Mouse (Mus musculus): Measurements from ENCODE around the gene Gemin5. TPM values are rescaled to one million over a fixed set of nuclear protein-coding genes. Genes with fewer than 3 reads are reported as not detected.

The Gemin5 gene
- polyA plus RNA-seq, 1 experiment from 2014 or later: 27.7 TPM

DNA sequence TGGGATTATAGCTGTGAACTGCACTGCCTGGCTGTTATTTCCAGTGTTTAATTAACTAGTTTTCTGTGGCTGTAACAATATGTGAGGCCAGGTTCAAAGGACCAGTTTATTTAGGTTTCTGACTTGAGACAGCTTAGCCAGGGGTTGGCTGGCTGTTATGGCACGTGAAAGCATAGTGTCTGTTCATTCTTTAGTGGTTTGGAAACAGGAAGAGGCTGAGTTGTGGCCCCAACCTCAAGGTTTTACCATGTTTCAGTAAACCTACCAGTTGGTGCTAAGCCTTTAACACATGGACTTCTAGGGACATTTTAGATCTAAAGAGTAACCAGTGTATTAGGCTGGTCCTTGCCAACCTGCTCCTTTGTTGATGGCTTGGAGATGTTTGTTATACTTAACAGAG is 51.8 kb downstream of the Gemin5 start:
- ATAC-seq (replicated peaks; ENCODE audit: low FRiP score) (no peak), DNase-seq (ENCODE audit: low spot score) (no peak)
- no peaks in the 10 kb centered on the region for H3K27me3 ChIP-seq (ENCODE audit: control insufficient read depth, insufficient read depth, low read length)
- H3K4me1 ChIP-seq (replicated peaks; ENCODE audit: control insufficient read depth, insufficient read depth, low read length): no peaks in the 10 kb centered on the region
- WGBS: 82% methylated on average over 1 of the region's 1 CpGs
- H3K4me2 ChIP-seq (ENCODE audit: low read depth, low read length, severe bottlenecking): no peak overlapping the region
- H3K9ac ChIP-seq (ENCODE audit: low read length): no peak overlapping the region
- no peaks in the 10 kb centered on the region for H3K9me3 ChIP-seq (ENCODE audit: control insufficient read depth, low read length)
- H3K36me3 ChIP-seq (ENCODE audit: control insufficient read depth, insufficient read depth, low read length): peaks cover 24% of the 10 kb centered on the region
- no peak overlapping the region for H3K4me3 ChIP-seq (ENCODE audit: low read depth, low read length)
- no peak overlapping the region for H3K27ac ChIP-seq (ENCODE audit: low read depth, low read length)

- DNase-seq (ENCODE audit: low spot score): no peak
- Histone ChIP-seq H3K4me2 (ENCODE audit: low read depth, low read length, severe bottlenecking) (no peak overlapping the region), H3K9me3 (ENCODE audit: control insufficient read depth, low read length) (no peaks in the 10 kb centered on the region), H3K27me3 (ENCODE audit: control insufficient read depth, insufficient read depth, low read length) (no peaks in the 10 kb centered on the region), H3K4me1 (replicated peaks; ENCODE audit: control insufficient read depth, insufficient read depth, low read length) (no peaks in the 10 kb centered on the region; the same call in 1 of the 2 replicates), H3K36me3 (ENCODE audit: control insufficient read depth, insufficient read depth, low read length) (peaks cover 15% of the 10 kb centered on the region; the same call in 1 of the 2 replicates), H3K4me3 (ENCODE audit: low read depth, low read length) (no peak overlapping the region), H3K9ac (ENCODE audit: low read length) (no peak overlapping the region), H3K27ac (ENCODE audit: low read depth, low read length) (no peak overlapping the region)
- no peak for ATAC-seq (replicated peaks; ENCODE audit: low FRiP score)
- 91% methylated on average over 4 of the region's 4 CpGs for WGBS
Observed at GRCm38 (mm10) chr11:58107664-58108337, 60.5 kb downstream of the Gemin5 start.

- H3K27me3 ChIP-seq (ENCODE audit: control insufficient read depth, insufficient read depth, low read length): no peaks in the 10 kb centered on the region
- peaks cover 15% of the 10 kb centered on the region; the same call in 1 of the 2 replicates for H3K36me3 ChIP-seq (ENCODE audit: control insufficient read depth, insufficient read depth, low read length)
- no peak overlapping the region for H3K9ac ChIP-seq (ENCODE audit: low read length)
- H3K27ac ChIP-seq (ENCODE audit: low read depth, low read length): no peak overlapping the region
- no peak overlapping the region for H3K4me3 ChIP-seq (ENCODE audit: low read depth, low read length)
- H3K4me2 ChIP-seq (ENCODE audit: low read depth, low read length, severe bottlenecking): no peak overlapping the region
- no peak for DNase-seq (ENCODE audit: low spot score)
- no peaks in the 10 kb centered on the region; the same call in 1 of the 2 replicates for H3K4me1 ChIP-seq (replicated peaks; ENCODE audit: control insufficient read depth, insufficient read depth, low read length)
- no peak for ATAC-seq (replicated peaks; ENCODE audit: low FRiP score)
- 65% methylated on average over 3 of the region's 3 CpGs for WGBS
- no peaks in the 10 kb centered on the region for H3K9me3 ChIP-seq (ENCODE audit: control insufficient read depth, low read length)
Observed at GRCm38 (mm10) chr11:58107009-58107408, 61.3 kb downstream of the Gemin5 start.

DNA sequence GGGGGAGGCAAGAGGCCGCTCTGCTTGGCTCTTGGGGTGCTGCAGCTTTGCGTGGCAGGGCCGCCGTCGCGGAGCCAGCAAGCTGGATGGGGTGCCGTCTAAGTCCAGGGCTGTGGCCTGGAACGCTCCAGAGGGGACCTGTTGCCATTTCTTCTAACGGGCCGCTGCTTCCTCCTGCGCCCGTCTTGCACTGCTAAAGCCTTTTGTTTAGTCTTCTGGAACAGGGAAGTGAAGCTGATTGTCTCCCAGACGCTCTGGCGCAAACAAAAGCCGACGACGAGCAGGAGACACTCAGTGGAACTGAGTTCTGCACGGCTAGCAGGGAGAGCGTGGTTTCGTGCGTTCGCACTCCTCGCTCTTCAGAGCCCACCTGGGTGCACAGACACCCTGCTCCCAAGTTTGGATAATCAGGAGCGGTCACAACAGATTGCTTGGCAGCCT is 64.0 kb downstream of the Gemin5 start:
- no peaks in the 10 kb centered on the region for H3K9me3 ChIP-seq (ENCODE audit: control insufficient read depth, low read length)
- H3K4me3 ChIP-seq (ENCODE audit: low read depth, low read length): peak overlapping the region; percentile 92
- no peaks in the 10 kb centered on the region for H3K27me3 ChIP-seq (ENCODE audit: control insufficient read depth, insufficient read depth, low read length)
- no peak for DNase-seq (ENCODE audit: low spot score)
- H3K27ac ChIP-seq (ENCODE audit: low read depth, low read length): peak overlapping the region; percentile 72
- H3K4me2 ChIP-seq (ENCODE audit: low read depth, low read length, severe bottlenecking): peak overlapping the region; percentile 70
- H3K36me3 ChIP-seq (ENCODE audit: control insufficient read depth, insufficient read depth, low read length): no peaks in the 10 kb centered on the region
- no peaks in the 10 kb centered on the region; the same call in 1 of the 2 replicates for H3K4me1 ChIP-seq (replicated peaks; ENCODE audit: control insufficient read depth, insufficient read depth, low read length)
- WGBS: under 1% methylated on average over 24 of the region's 24 CpGs
- H3K9ac ChIP-seq (ENCODE audit: low read length): peak overlapping the region; percentile 90
- ATAC-seq (replicated peaks; ENCODE audit: low FRiP score): peak; percentile 16; the same call in 1 of the 2 replicates

DNA sequence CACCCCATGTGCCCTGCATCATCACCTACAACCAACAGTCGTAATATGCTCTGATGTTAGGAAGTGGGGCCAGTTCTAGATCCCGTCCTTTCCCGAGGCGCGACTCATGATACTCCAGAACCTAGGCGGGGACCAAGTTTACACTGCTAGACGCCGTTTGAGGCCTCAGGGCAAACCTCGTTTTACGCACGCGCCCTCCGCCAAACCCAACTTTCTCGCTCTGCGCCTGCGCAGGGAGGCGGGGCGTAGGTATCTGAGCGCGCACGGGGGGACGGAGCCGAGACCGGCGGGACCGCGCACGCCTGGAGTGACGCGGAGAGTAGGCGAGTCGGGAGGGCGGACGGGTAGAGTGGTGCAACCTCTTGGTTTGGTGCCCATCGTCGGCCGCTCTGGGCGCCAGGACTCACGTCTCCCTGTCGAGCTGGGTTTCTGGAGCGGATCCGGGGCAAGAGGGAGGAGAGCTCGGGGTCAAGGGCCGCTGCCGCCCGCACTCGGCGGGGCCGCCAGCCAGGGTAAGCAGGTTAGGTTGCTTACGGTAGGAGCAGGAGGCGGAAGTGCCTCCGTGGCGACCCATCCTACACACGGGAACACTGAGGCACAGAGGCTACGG is 64.5 kb downstream of the Gemin5 start, which contains the start of gene Cnot8:
Gene Cnot8 (plus strand): TSS at position 457 of the 610 bp plus-strand sequence.
- H3K27me3 ChIP-seq (ENCODE audit: control insufficient read depth, insufficient read depth, low read length): no peaks in the 10 kb centered on the region
- no peaks in the 10 kb centered on the region; the same call in 1 of the 2 replicates for H3K4me1 ChIP-seq (replicated peaks; ENCODE audit: control insufficient read depth, insufficient read depth, low read length)
- DNase-seq (ENCODE audit: low spot score) (peak; percentile 99), ATAC-seq (replicated peaks; ENCODE audit: low FRiP score) (peak; percentile 96)
- H3K9ac ChIP-seq (ENCODE audit: low read length): peak within 1 kb of the TSS; percentile 90
- H3K4me2 ChIP-seq (ENCODE audit: low read depth, low read length, severe bottlenecking): peak within 1 kb of the TSS; percentile 70
- H3K27ac ChIP-seq (ENCODE audit: low read depth, low read length): peak within 1 kb of the TSS; percentile 72
- H3K4me3 ChIP-seq (ENCODE audit: low read depth, low read length): peak within 1 kb of the TSS; percentile 92
- H3K9me3 ChIP-seq (ENCODE audit: control insufficient read depth, low read length): no peaks in the 10 kb centered on the region
- under 1% methylated on average over 55 of the region's 55 CpGs for WGBS
- no peaks in the 10 kb centered on the region for H3K36me3 ChIP-seq (ENCODE audit: control insufficient read depth, insufficient read depth, low read length)

DNA sequence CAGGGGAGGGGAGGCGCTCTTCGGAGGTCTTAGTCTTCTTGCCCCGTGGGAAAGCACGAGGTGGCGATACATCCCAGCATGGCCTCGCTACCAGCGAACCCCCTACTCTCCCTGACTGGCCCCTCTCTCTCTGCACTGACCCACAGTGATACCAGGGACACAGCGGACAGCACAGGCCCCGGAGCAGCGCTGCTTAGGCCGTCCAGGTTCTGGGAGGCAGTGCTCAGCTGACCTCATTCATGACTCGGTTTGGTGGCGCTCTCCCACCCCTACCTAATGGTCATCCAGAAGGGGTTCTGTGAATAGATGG is 65.0 kb downstream of the Gemin5 start:
- no peak overlapping the region for H3K27ac ChIP-seq (ENCODE audit: low read depth, low read length)
- H3K4me3 ChIP-seq (ENCODE audit: low read depth, low read length): peak overlapping the region; percentile 92; the same call in 1 of the 2 replicates
- H3K36me3 ChIP-seq (ENCODE audit: control insufficient read depth, insufficient read depth, low read length): no peaks in the 10 kb centered on the region
- 52% methylated on average over 13 of the region's 13 CpGs for WGBS
- ATAC-seq (replicated peaks; ENCODE audit: low FRiP score) (no peak; the same call in 1 of the 2 replicates), DNase-seq (ENCODE audit: low spot score) (peak; percentile 69)
- peak overlapping the region; percentile 40 for H3K4me2 ChIP-seq (ENCODE audit: low read depth, low read length, severe bottlenecking)
- H3K9ac ChIP-seq (ENCODE audit: low read length): peak overlapping the region; percentile 48
- no peaks in the 10 kb centered on the region for H3K9me3 ChIP-seq (ENCODE audit: control insufficient read depth, low read length)
- no peaks in the 10 kb centered on the region for H3K27me3 ChIP-seq (ENCODE audit: control insufficient read depth, insufficient read depth, low read length)
- no peaks in the 10 kb centered on the region; the same call in 1 of the 2 replicates for H3K4me1 ChIP-seq (replicated peaks; ENCODE audit: control insufficient read depth, insufficient read depth, low read length)

- no peaks in the 10 kb centered on the region for H3K27me3 ChIP-seq (ENCODE audit: control insufficient read depth, insufficient read depth, low read length)
- peaks cover under 1% of the 10 kb centered on the region; the same call in 1 of the 2 replicates for H3K4me1 ChIP-seq (replicated peaks; ENCODE audit: control insufficient read depth, insufficient read depth, low read length)
- H3K9me3 ChIP-seq (ENCODE audit: control insufficient read depth, low read length): no peaks in the 10 kb centered on the region
- peak overlapping the region; percentile 40 for H3K4me2 ChIP-seq (ENCODE audit: low read depth, low read length, severe bottlenecking)
- H3K9ac ChIP-seq (ENCODE audit: low read length): peak overlapping the region; percentile 48
- no peaks in the 10 kb centered on the region for H3K36me3 ChIP-seq (ENCODE audit: control insufficient read depth, insufficient read depth, low read length)
- DNase-seq (ENCODE audit: low spot score) (no peak), ATAC-seq (replicated peaks; ENCODE audit: low FRiP score) (no peak)
- 81% methylated on average over 9 of the region's 9 CpGs for WGBS
- no peak overlapping the region for H3K27ac ChIP-seq (ENCODE audit: low read depth, low read length)
- peak overlapping the region; percentile 92; the same call in 1 of the 2 replicates for H3K4me3 ChIP-seq (ENCODE audit: low read depth, low read length)
Observed at GRCm38 (mm10) chr11:58102581-58103343, 65.6 kb downstream of the Gemin5 start.

DNA sequence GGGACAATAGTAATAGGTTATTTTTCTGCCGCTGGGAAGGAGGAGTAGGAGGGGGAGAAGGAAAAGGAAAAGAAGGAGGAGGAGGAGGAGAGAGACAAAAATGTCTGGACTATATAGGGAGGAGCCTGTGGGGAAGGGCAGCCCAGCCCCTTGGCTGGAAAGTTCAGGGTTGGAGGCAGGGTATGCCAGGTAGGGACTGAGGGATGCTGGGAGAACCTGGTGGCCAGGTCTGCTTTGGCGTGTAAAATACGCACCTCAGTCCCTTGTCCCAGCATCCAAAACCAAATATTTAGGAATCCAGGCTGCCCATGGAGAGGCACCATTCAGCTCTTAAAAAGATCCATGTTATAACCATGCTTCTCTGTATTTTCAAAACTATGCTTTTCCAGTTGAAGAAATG is 66.2 kb downstream of the Gemin5 start:
- no peaks in the 10 kb centered on the region for H3K36me3 ChIP-seq (ENCODE audit: control insufficient read depth, insufficient read depth, low read length)
- H3K27me3 ChIP-seq (ENCODE audit: control insufficient read depth, insufficient read depth, low read length): peaks cover 1% of the 10 kb centered on the region; the same call in 1 of the 2 replicates
- H3K4me1 ChIP-seq (replicated peaks; ENCODE audit: control insufficient read depth, insufficient read depth, low read length): peaks cover 2% of the 10 kb centered on the region; the same call in 1 of the 2 replicates
- H3K9ac ChIP-seq (ENCODE audit: low read length): no peak overlapping the region
- H3K4me2 ChIP-seq (ENCODE audit: low read depth, low read length, severe bottlenecking): no peak overlapping the region
- H3K9me3 ChIP-seq (ENCODE audit: control insufficient read depth, low read length): no peaks in the 10 kb centered on the region
- DNase-seq (ENCODE audit: low spot score) (no peak), ATAC-seq (replicated peaks; ENCODE audit: low FRiP score) (no peak)
- 80% methylated on average over 3 of the region's 3 CpGs for WGBS
- no peak overlapping the region for H3K4me3 ChIP-seq (ENCODE audit: low read depth, low read length)
- no peak overlapping the region for H3K27ac ChIP-seq (ENCODE audit: low read depth, low read length)

Data from forebrain, embryonic 11.5 days (tissue).